Mouse (Mus musculus): Measurements from ENCODE around the gene Pde12.

- TF ChIP-seq CTCF (IDR thresholded peaks at IDR 0.05; ENCODE audit: borderline replicate concordance, extremely low read depth, insufficient read depth, insufficient read length) (no peak), POLR2A (IDR thresholded peaks at IDR 0.05; ENCODE audit: borderline replicate concordance, extremely low read depth, insufficient read depth, insufficient read length, poor library complexity, severe bottlenecking) (no peak)
Measured at GRCm38 (mm10) chr14:26626605-26627140, 43.0 kb downstream of the Pde12 start.

All from brain, embryonic 14.5 days (tissue).